In genomic region chr14:99960500-99961229, GRCm38 (mm10) we compare ENCODE assay signal across 28 mouse cellular contexts.
DNase-seq lines count a peak whose midpoint lies in the region; ATAC-seq and TF ChIP-seq lines count a peak whose summit lies in the region.
"Had no signal": no experiment of that assay in that cellular context is flagged by ENCODE, and none has a peak within 500 bp of the region (broad histone marks: within the 10 kb centered on the region; RNA-seq: fewer than 3 reads in every experiment).

No protein-coding gene starts in this region.

- no peak for TF ChIP-seq EP300 in stomach, postnatal 0 days (optimal IDR thresholded peaks at IDR 0.05)

- H3K4me3 ChIP-seq in kidney, postnatal 0 days (replicated peaks; ENCODE audit: low read depth, low read length), result no peak overlapping the region
- no peak overlapping the region for H3K4me3 ChIP-seq in stomach, embryonic 16.5 days (replicated peaks; ENCODE audit: low read length)
- H3K4me3 ChIP-seq in stomach, postnatal 0 days (ENCODE audit: low read depth, low read length), result no peak overlapping the region
- H3K4me3 ChIP-seq: embryonic facial prominence, embryonic 12.5 days; forebrain, embryonic 10.5 days; forebrain, embryonic 15.5 days; hindbrain, embryonic 10.5 days; hindbrain, embryonic 15.5 days; liver, embryonic 12.5 days; midbrain, embryonic 10.5 days; midbrain, embryonic 15.5 days; neural tube, embryonic 15.5 days had no signal

- H3K9ac ChIP-seq in kidney, postnatal 0 days (ENCODE audit: low read depth, low read length), result no peak overlapping the region
- no peak overlapping the region for H3K9ac ChIP-seq in stomach, embryonic 16.5 days (ENCODE audit: low read length)
- no peak overlapping the region for H3K9ac ChIP-seq in stomach, postnatal 0 days (ENCODE audit: low read length)
- H3K9ac ChIP-seq: embryonic facial prominence, embryonic 12.5 days; forebrain, embryonic 15.5 days; hindbrain, embryonic 15.5 days; liver, embryonic 12.5 days; liver, postnatal 0 days; midbrain, embryonic 15.5 days; neural tube, embryonic 15.5 days had no signal

- H3K9me3 ChIP-seq in kidney, postnatal 0 days (replicated peaks; ENCODE audit: low read length), result no peaks in the 10 kb centered on the region
- no peaks in the 10 kb centered on the region for H3K9me3 ChIP-seq in stomach, embryonic 16.5 days (replicated peaks; ENCODE audit: control insufficient read depth, low read length)
- no peaks in the 10 kb centered on the region for H3K9me3 ChIP-seq in stomach, postnatal 0 days (ENCODE audit: control insufficient read depth, low read length)
- H3K9me3 ChIP-seq: embryonic facial prominence, embryonic 12.5 days; forebrain, embryonic 10.5 days; hindbrain, embryonic 10.5 days; liver, embryonic 12.5 days; midbrain, embryonic 10.5 days; midbrain, embryonic 15.5 days; neural tube, embryonic 15.5 days had no signal

- DNase-seq in kidney, postnatal 0 days (ENCODE audit: low spot score), result peak; percentile 59
- no peak for DNase-seq in kidney, adult 8-10 months
- no peak for DNase-seq in stomach, postnatal 0 days (ENCODE audit: low spot score)
- peak; percentile 15 for DNase-seq in adrenal gland, postnatal 25 days
- DNase-seq in cerebellum, postnatal 25 days, result no peak
- DNase-seq in layer of hippocampus, adult 9-11 months, result no peak
- DNase-seq: cerebellum, adult 9-10 months; embryo, embryonic 11 days; heart, postnatal 14 days; kidney, adult 11 months; kidney, postnatal 14 days; liver, postnatal 0 days; retina, postnatal 1 day; right cerebral cortex, postnatal 25 days; thymus, adult 2 months; thymus, postnatal 36 days had no signal

- H3K4me1 ChIP-seq in kidney, postnatal 0 days (replicated peaks; ENCODE audit: insufficient read depth, low read length), result no peaks in the 10 kb centered on the region
- no peaks in the 10 kb centered on the region for H3K4me1 ChIP-seq in stomach, embryonic 16.5 days (ENCODE audit: control insufficient read depth, insufficient read depth, low read length)
- no peaks in the 10 kb centered on the region for H3K4me1 ChIP-seq in stomach, postnatal 0 days (replicated peaks; ENCODE audit: control insufficient read depth, insufficient read depth)
- H3K4me1 ChIP-seq: embryonic facial prominence, embryonic 12.5 days; forebrain, embryonic 10.5 days; forebrain, embryonic 15.5 days; hindbrain, embryonic 10.5 days; hindbrain, embryonic 15.5 days; liver, embryonic 12.5 days; midbrain, embryonic 10.5 days; midbrain, embryonic 15.5 days; neural tube, embryonic 15.5 days had no signal

- 46% methylated on average over 10 of the region's 10 CpGs for WGBS in kidney, postnatal 0 days
- 66% methylated on average over 10 of the region's 10 CpGs for whole genome bisulfite sequencing in stomach, embryonic 16.5 days
- WGBS in stomach, postnatal 0 days, result 67% methylated on average over 10 of the region's 10 CpGs

- ATAC-seq in kidney, postnatal 0 days (replicated peaks; ENCODE audit: low FRiP score, low read depth), result no peak
- ATAC-seq in stomach, embryonic 16.5 days (ENCODE audit: insufficient read depth, low FRiP score), result no peak
- ATAC-seq in stomach, postnatal 0 days (ENCODE audit: low FRiP score, low TSS enrichment), result no peak
- ATAC-seq: CD4-positive, CD25-positive, alpha-beta regulatory T cell, adult 4 months; forebrain, embryonic 15.5 days; inflammation-experienced regulatory T-cells, adult 6 months; liver, embryonic 12.5 days; liver, postnatal 0 days; midbrain, embryonic 15.5 days had no signal

- H3K27ac ChIP-seq in kidney, postnatal 0 days, result no peak overlapping the region
- peak overlapping the region; percentile 10; the same call in 1 of the 2 replicates for H3K27ac ChIP-seq in stomach, embryonic 16.5 days (ENCODE audit: low read length)
- H3K27ac ChIP-seq in stomach, postnatal 0 days (replicated peaks), result no peak overlapping the region
- H3K27ac ChIP-seq: embryonic facial prominence, embryonic 12.5 days; forebrain, embryonic 10.5 days; forebrain, embryonic 15.5 days; hindbrain, embryonic 10.5 days; hindbrain, embryonic 15.5 days; liver, embryonic 12.5 days; midbrain, embryonic 10.5 days; midbrain, embryonic 15.5 days; neural tube, embryonic 15.5 days had no signal

- no peaks in the 10 kb centered on the region for H3K36me3 ChIP-seq in kidney, postnatal 0 days (ENCODE audit: insufficient read depth, low read length)
- no peaks in the 10 kb centered on the region for H3K36me3 ChIP-seq in stomach, embryonic 16.5 days (ENCODE audit: control insufficient read depth, insufficient read depth, low read length)
- no peaks in the 10 kb centered on the region for H3K36me3 ChIP-seq in stomach, postnatal 0 days (ENCODE audit: control insufficient read depth, insufficient read depth, low read length)
- H3K36me3 ChIP-seq: embryonic facial prominence, embryonic 12.5 days; forebrain, embryonic 10.5 days; forebrain, embryonic 15.5 days; hindbrain, embryonic 10.5 days; hindbrain, embryonic 15.5 days; liver, embryonic 12.5 days; midbrain, embryonic 10.5 days; midbrain, embryonic 15.5 days; neural tube, embryonic 15.5 days had no signal

- no peaks in the 10 kb centered on the region for H3K27me3 ChIP-seq in kidney, postnatal 0 days (ENCODE audit: insufficient read depth, low read length)
- no peaks in the 10 kb centered on the region for H3K27me3 ChIP-seq in stomach, embryonic 16.5 days (ENCODE audit: control insufficient read depth, insufficient read depth, low read length)
- no peaks in the 10 kb centered on the region for H3K27me3 ChIP-seq in stomach, postnatal 0 days (ENCODE audit: control insufficient read depth, insufficient read depth, low read length)
- H3K27me3 ChIP-seq: embryonic facial prominence, embryonic 12.5 days; forebrain, embryonic 15.5 days; hindbrain, embryonic 15.5 days; liver, embryonic 12.5 days; midbrain, embryonic 15.5 days; neural tube, embryonic 15.5 days had no signal

- no peak for TF ChIP-seq CTCF in kidney, postnatal 0 days (IDR thresholded peaks at IDR 0.05; ENCODE audit: low read depth)
- no peak for TF ChIP-seq CTCF in stomach, postnatal 0 days (IDR thresholded peaks at IDR 0.05; ENCODE audit: low read depth)

- no peak overlapping the region for H3K4me2 ChIP-seq in kidney, postnatal 0 days (ENCODE audit: low read length)
- H3K4me2 ChIP-seq in stomach, embryonic 16.5 days (ENCODE audit: low read depth, low read length), result no peak overlapping the region
- H3K4me2 ChIP-seq in stomach, postnatal 0 days (replicated peaks; ENCODE audit: low read depth), result no peak overlapping the region
- H3K4me2 ChIP-seq: embryonic facial prominence, embryonic 12.5 days; forebrain, embryonic 15.5 days; hindbrain, embryonic 15.5 days; liver, embryonic 12.5 days; midbrain, embryonic 15.5 days; neural tube, embryonic 15.5 days had no signal

Comparison
In these comparisons a context has a peak if more than half of its experiments do, and no peak if none do; other contexts are left out.
1. DNase-seq: peak in kidney, postnatal 0 days (single experiment) and adrenal gland, postnatal 25 days (single experiment); none in kidney, adult 8-10 months (0 of 2), stomach, postnatal 0 days (single experiment), cerebellum, postnatal 25 days (0 of 2) and layer of hippocampus, adult 9-11 months (single experiment).